Mouse (Mus musculus) thymus, postnatal 14 days (tissue): ENCODE results near the gene Hist1h2bf.
A peak's percentile ranks its signal among the peaks of the same experiment; 100 is the strongest.
"Not testable (repeated sequence)": the region's sequence is repeated elsewhere in the genome, so short reads cannot be mapped to it uniquely, and the experiment has no call there.

ENCODE experiments used
- DNase-seq: peaks from one replicate; pipeline ENCODE4 v3.0.0; 2021

The Hist1h2bf gene

GRCm38 (mm10) chr13:23586099-23586939 is 12.3 kb upstream of the Hist1h2bf start:
- DNase-seq: peak; percentile 20

DNA sequence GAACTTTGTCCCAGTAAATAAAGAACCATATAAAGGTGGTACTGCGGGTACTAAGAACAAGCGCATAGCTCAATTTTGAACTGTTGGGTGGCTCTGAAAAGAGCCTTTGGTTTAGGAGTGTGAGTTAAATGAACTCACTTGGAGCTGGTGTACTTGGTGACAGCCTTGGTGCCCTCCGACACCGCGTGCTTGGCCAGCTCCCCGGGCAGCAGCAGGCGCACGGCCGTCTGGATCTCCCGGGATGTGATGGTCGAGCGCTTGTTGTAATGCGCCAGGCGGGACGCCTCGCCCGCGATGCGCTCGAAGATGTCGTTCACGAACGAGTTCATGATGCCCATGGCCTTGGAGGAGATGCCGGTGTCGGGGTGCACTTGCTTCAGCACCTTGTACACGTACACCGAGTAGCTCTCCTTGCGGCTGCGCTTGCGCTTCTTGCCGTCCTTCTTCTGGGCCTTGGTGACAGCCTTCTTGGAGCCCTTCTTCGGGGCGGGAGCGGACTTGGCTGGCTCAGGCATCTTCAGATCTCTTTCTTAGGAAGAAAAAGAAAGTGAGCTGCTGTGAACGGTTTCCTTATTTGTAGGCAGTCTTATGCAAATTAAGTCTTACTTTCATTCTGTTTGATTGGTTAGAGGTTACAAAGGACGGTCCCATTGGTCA is 11.6 kb upstream of the Hist1h2bf start:
- DNase-seq: peak; percentile 83

GRCm38 (mm10) chr13:23585029-23585441 is 11.0 kb upstream of the Hist1h2bf start:
- peak; percentile 75 for DNase-seq

- peak; percentile 23 for DNase-seq
These were observed 10.3 kb upstream of the Hist1h2bf start for GRCm38 (mm10) chr13:23584331-23584730.

- no peak for DNase-seq
These were observed 9.5 kb upstream of the Hist1h2bf start for GRCm38 (mm10) chr13:23583387-23584068.

DNA sequence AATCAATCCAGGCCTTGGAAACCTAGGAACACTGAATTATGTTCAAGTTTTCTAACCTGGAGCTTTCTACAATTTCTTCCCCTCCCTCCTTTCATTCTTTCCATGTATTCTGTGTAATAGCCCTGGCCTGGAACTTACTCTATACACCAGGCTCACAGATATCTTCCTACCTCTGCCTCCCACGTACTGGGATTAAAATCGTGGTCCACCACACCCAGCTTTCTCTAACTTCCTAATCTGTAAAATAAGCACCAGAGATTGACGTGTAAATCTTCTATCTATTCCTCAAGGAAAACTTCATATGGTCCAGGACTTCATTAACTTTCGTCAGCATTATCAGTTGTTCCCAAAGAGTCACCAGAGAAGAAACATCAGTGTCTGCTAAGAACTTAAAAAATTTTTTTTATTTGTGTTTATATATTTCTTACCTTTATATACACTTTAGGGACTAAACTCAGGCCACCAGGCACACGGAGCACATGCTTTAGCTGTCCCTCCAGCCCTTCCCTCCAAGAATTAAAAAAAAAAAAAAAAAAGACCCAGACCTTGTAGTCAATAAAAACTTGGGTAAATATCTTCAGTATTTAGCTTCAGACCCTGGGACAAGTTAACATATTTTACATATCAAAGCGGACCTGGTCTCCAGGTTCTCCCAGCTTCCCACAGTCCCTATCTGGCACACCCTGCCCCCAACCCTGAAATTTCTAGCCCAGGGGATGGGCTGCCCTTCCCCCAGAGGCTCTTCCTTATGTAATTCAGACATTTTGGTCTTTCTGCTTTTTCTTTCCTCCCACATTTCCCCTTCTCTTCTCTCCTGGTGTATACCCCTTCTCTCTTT is 8.4 kb upstream of the Hist1h2bf start:
- DNase-seq: peak; percentile 22

GRCm38 (mm10) chr13:23581408-23582218 is 7.6 kb upstream of the Hist1h2bf start, which contains the start of gene Hist1h4d:
Gene Hist1h4d (plus strand): TSS chr13:23581598.
- peak; percentile 97 for DNase-seq

DNA sequence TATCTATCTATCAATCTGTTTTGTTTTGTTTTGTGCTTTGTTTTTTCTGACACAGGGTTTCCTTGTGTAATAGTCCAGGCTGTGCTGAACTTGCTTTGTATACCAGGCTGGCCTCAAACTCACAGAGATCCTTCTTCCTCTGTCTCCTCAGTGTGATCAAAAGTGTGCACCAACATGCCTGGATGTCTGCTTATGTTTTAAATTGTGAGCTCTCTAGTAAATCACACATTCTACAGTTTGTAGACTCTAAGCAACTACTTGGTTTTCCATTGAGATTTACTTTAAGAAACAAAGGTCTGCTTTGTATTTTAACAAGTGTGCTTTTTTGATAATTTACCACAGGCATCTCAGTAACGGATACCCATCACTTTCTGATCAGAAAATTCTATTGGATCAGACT is 3.8 kb upstream of the Hist1h2bf start:
- no peak for DNase-seq

DNA sequence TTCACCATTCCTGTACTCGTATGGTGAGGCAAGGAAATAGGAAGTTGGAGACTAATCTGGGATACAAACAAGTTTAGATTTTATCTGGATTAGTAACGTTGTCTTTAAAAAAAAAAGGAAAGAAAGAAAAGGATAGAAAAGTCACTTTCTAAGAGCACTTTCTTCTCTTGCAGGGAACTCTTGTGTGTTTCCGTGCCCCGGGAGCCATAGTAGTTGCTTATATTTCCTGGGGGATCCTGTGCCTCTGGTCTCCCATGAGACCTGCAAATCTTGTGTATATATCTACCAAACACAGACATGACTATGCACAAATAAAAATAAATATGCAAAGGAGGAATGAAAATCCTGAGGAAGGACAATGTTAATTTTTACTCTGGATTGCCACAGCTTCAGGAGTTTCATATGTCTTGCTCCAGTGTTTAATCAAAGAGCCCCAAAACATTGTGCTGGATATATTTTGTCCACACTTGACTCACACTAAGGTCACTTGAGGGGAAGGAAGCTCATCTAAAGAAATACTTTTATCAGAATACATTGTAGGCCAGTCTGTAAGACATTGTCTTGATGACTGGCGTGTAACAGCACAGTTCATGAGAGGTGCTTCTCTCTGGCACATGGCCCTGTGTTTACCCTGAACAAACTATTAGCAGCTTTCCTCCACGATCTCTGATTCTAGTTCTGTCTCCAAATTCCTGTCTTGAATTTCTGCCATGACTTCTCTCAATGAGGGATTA is 3.1 kb upstream of the Hist1h2bf start:
- no peak for DNase-seq

DNA sequence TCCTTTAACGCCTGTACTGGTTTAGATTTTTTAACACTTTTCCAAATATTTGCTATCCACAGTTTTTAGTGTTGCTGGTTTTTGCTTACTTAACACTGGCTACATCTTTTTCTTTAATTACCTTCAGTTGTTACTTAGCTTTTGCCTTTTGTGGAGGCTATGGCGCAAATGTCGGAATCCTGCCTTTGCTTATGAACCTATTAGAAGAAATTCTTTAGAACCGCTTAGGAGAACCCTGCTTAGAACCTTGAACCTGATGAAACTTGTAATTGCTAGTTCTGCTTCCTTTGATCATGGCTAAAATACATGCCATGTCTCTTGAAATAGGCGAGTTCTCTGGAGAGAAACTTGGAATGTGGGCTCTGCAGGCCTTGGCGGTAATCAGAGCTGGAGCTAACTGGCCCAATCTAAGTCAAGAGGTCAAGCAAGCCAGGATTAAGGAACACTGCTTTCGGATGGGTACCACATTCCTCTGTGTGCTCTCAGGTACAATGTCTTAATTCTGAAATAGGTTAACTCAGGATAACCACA is 2.4 kb upstream of the Hist1h2bf start:
- no peak for DNase-seq

- peak; percentile 24 for DNase-seq
These were observed 1.9 kb upstream of the Hist1h2bf start for GRCm38 (mm10) chr13:23575864-23576313.

DNA sequence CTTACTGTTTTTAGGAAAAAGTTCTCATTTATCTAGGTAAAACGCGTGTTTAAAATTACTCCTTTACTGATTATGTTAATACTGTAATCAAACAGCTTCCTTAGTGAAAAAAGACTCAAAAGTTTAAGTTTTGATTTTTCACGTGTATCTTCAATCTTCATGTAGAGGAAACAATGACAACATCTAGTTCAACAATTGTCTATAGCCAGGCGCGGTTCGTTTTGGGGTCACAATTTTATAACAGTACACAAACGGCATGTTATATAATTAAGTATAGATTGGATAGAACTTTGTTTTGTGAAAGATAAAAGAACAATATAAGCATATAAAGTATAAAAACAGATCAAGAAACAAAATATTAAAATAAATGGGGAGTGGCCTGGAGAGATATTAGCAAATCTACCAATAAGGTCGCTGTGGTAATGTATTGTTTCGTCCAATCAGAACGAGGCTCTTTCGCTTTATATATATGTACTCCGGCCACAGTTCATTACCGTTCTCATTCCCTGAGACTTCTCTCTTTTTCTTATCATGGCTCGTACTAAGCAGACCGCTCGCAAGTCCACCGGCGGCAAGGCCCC is 1.4 kb upstream of the Hist1h2bf start, which contains the start of gene Hist1h3d:
Gene Hist1h3d, plus strand, starts transcription at position 493 of the 581 bp plus-strand sequence.
- DNase-seq: peak; percentile 57

GRCm38 (mm10) chr13:23574546-23575170 is 662 bp upstream of the Hist1h2bf start:
- not testable (repeated sequence) for DNase-seq

DNA sequence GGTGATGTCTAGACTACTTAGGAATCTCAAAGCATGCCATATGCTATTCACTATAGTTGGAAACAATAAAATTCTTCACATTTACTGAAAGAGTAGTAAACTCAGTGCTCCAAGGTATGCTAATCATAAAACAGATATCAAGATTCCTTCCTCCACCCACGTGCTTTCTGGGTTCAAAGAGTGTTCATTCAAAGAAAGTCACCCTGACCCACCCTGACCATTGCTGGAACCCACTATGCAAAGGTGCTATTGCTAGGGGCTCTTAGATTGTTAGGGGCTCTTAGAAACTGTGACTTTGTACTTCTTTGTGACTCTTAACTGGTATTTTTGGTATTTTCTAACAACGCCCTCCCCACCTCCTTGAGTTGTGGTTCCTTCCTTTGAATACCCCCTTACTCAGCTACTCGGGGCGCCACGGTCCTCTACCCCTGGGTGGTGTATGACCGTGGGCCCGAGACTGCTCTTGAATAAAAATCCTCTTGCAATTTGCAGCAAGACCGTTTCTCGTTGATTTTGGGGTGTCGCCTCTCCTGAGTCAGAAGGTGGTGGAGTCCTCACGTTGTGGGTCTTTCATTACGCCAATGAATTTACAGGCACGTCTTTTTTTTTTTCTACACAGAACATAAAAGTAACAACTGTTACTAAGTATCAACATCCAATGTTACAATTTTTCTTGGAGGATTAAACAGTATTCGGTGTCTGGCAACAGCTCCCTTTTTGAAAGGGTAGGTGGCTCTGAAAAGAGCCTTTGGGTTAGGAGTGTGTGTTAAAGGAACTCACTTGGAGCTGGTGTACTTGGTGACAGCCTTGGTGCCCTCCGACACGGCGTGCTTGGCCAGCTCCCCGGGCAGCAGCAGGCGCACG is 730 bp downstream of the Hist1h2bf start:
- peak; percentile 44 for DNase-seq

DNA sequence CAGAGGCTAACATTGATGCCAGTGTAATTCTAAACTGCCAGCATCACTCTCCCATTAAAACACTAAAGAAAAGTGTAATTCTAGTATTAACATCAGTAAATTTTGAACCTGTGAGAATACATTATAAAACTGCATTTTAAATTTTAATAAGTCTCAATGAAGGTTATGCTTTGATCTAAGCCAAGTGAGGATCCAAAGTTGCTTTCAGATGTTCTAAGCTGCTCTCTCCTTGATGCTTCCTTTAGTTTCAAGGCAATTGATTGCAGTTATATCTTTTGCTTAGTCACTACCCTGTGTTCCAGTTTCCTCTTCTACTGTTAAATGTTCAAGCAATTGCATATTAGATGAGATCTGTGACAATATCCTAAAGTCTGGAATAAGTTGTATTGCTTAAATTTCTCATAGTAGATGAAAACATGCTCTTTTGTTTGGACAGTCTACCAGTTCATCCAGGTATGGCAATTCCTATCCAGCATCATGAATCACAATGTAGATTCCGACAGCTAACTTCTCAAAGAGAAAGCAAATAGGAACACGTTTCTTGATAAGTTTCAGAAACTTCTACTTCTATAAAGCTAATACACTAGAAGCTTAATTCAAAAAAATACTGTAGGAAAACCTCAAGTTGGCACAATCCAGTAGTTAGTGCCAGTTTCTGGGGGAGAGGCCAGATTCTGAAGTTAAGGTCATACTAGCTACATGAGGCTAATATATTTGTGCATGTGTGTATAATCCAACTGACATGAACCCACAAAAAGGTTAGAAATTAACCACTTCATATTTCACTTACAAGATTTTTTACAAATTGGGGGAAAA is 1.6 kb downstream of the Hist1h2bf start:
- no peak for DNase-seq

GRCm38 (mm10) chr13:23571504-23572217 is 2.3 kb downstream of the Hist1h2bf start:
- DNase-seq: peak; percentile 24

- peak; percentile 79 for DNase-seq
These were observed 2.9 kb downstream of the Hist1h2bf start, which contains the start of the genes Hist1h2ae and Hist1h2bg for GRCm38 (mm10) chr13:23571022-23571503. Gene Hist1h2ae (minus strand): TSS chr13:23571220. Gene Hist1h2bg (plus strand): TSS chr13:23571396.
